Mouse (Mus musculus) heart, postnatal 0 days (tissue): ENCODE data around the gene Fhit.

Experiments used
- CTCF ChIP-seq: IDR thresholded peaks from 2 replicates; pipeline ENCODE4 v1.5.1; 2016; ENCODE audit warnings: antibody characterized with exemption, control low read depth, low read depth
- EP300 ChIP-seq: IDR thresholded peaks from 2 replicates; pipeline ENCODE4 v1.6.1; 2016; ENCODE audit warnings: antibody characterized with exemption, low read depth

DNA sequence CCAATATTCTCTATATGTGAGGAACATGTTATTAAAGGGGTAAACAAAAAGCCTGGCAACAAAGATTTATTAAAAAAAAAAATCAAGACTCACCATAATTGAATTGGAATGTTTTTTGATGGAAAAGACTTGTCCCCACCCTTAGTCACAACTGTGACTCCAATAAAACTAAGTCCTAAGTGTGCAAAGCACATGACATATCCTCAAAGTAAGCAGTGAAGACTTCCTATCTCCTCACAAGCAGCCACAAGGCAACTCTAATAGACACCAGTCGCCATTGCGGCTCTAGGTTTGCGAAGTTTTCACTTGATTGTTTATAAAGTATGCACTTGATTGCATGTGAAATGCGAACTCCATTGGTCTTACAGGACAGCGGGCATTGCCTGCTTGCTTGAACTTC is 956.1 kb downstream of the Fhit start:
- TF ChIP-seq CTCF (no peak), EP300 (no peak)
